Mouse (Mus musculus) bone marrow macrophage, adult 2 months (primary cell): Measurements from ENCODE around the gene Ccdc154.

Experiments used
- CTCF ChIP-seq: IDR thresholded peaks from 2 replicates; pipeline ENCODE4 v1.5.1; 2012; ENCODE audit warnings: low read depth, mild to moderate bottlenecking, low read length, moderate library complexity
- POLR2A ChIP-seq: IDR thresholded peaks from 2 replicates; pipeline ENCODE4 v1.6.1; 2012; ENCODE audit warnings: mild to moderate bottlenecking, low read depth, low read length, borderline replicate concordance

DNA sequence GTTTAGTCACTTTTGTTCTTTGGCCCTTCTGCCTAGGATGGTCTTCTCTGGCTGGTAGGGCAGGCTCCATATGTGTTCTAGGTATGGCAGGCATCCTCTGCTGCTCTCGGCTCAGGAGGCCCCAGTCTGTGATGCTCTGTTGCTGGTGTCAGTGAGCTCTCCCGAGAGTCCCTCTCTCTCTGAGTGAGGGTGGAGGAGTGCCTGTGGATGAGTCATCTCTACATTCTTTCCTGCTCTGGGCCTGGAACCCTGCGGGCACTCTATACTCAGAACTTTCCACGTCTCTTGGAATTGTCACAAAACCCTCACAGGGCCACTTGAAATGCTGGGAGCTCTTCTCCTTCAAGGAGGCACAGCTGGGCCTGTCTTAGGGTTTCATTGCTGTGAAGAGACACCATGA is 49.4 kb downstream of the Ccdc154 start:
- TF ChIP-seq CTCF (no peak), POLR2A (no peak)
